Mouse (Mus musculus) kidney, embryonic 14.5 days (tissue): ENCODE results near the gene Ndufs3. TPM values are rescaled to one million over a fixed set of nuclear protein-coding genes. Genes with fewer than 3 reads are reported as not detected.

Experiments
- ATAC-seq: fragments of 200-750 bp; cut with Nextera tagmentation; 2 replicates; pipeline ENCODE4 v1.8.0; 2017; ENCODE audit warnings: moderate number of reproducible peaks, mild to moderate bottlenecking, moderate TSS enrichment, moderate library complexity; ENCODE audit not compliant: low FRiP score, low TSS enrichment
- H3K27ac ChIP-seq: fragments of 300-500 bp; sonication (generic); 2 replicates; pipeline ENCODE4 v1.5.1; 2014; ENCODE audit warnings: low read depth, mild to moderate bottlenecking, low read length, moderate library complexity, mixed read lengths
- H3K27me3 ChIP-seq: fragments of 300-500 bp; sonication (generic); 2 replicates; pipeline ENCODE4 v1.6.1; 2014; ENCODE audit warnings: mild to moderate bottlenecking, low read length; ENCODE audit not compliant: control insufficient read depth, insufficient read depth
- H3K36me3 ChIP-seq: fragments of 300-500 bp; sonication (generic); 2 replicates; pipeline ENCODE4 v1.6.1; 2014; ENCODE audit warnings: low read length, mixed read lengths; ENCODE audit not compliant: control insufficient read depth, insufficient read depth
- H3K4me1 ChIP-seq: fragments of 300-500 bp; sonication (generic); 2 replicates; pipeline ENCODE4 v1.6.1; 2014; ENCODE audit warnings: low read length, mixed read lengths; ENCODE audit not compliant: control insufficient read depth, insufficient read depth
- H3K4me2 ChIP-seq: fragments of 300-500 bp; sonication (generic); replicated peaks from 2 replicates; pipeline ENCODE4 v1.6.1; 2014; ENCODE audit warnings: low read depth, mild to moderate bottlenecking, low read length
- H3K4me3 ChIP-seq: fragments of 300-500 bp; sonication (generic); 2 replicates; pipeline ENCODE4 v1.5.1; 2014; ENCODE audit warnings: mild to moderate bottlenecking, low read length
- H3K9ac ChIP-seq: fragments of 300-500 bp; sonication (generic); 2 replicates; pipeline ENCODE4 v1.6.1; 2014; ENCODE audit warnings: low read depth, mild to moderate bottlenecking, low read length, moderate library complexity
- H3K9me3 ChIP-seq: fragments of 300-500 bp; sonication (generic); 2 replicates; pipeline ENCODE4 v1.6.1; 2016; ENCODE audit warnings: low read length; ENCODE audit not compliant: control insufficient read depth
- WGBS: fragments of 180-500 bp; shearing (Covaris S2); extraction: QIAGEN DNeasy Blood & Tissue Kit; methylation state at CpG from one replicate; pipeline ENCODE4 v1.1.7; 2014; 5-methylcytosine and 5-hydroxymethylcytosine counted together
- polyA plus RNA-seq: library from polyadenylated mRNA; unstranded; fragments of >200 nt; fragmentation: Nextera tagmentation; extraction: Ambion mirVana; gene quantifications from 2 replicates; pipeline ENCODE4 v1.2.1, GENCODE M21; 2014

Ndufs3 gene
- polyA plus RNA-seq, 1 experiment from 2014 or later: 233 TPM

GRCm38 (mm10) chr2:90847681-90848050 lies 57.0 kb downstream of the Ndufs3 start:
- no peak for ATAC-seq
- Histone ChIP-seq H3K4me1 (peaks cover 6% of the 10 kb centered on the region), H3K27ac (peak overlapping the region; percentile 70; the same call in 1 of the 2 replicates), H3K9me3 (no peaks in the 10 kb centered on the region), H3K4me2 (peak overlapping the region; percentile 51), H3K27me3 (no peaks in the 10 kb centered on the region), H3K36me3 (peaks cover 27% of the 10 kb centered on the region), H3K9ac (peak overlapping the region; percentile 76), H3K4me3 (peak overlapping the region; percentile 74)
- under 1% methylated on average over 13 of the region's 13 CpGs for WGBS

GRCm38 (mm10) chr2:90846955-90847680 lies 57.5 kb downstream of the Ndufs3 start, which contains the start of gene Mtch2:
Mtch2 (plus strand) TSS chr2:90847155.
- peak within 1 kb of the TSS; percentile 55 for H3K4me2 ChIP-seq
- H3K9ac ChIP-seq: peak within 1 kb of the TSS; percentile 76
- WGBS: under 1% methylated on average over 61 of the region's 67 CpGs
- peak within 1 kb of the TSS; percentile 70 for H3K27ac ChIP-seq
- peak; percentile 98 for ATAC-seq
- no peaks in the 10 kb centered on the region for H3K27me3 ChIP-seq
- no peaks in the 10 kb centered on the region for H3K9me3 ChIP-seq
- H3K36me3 ChIP-seq: peaks cover 21% of the 10 kb centered on the region
- H3K4me3 ChIP-seq: peak within 1 kb of the TSS; percentile 74
- peaks cover 6% of the 10 kb centered on the region for H3K4me1 ChIP-seq

- H3K27me3 ChIP-seq: no peaks in the 10 kb centered on the region
- ATAC-seq: no peak; the same call in none of the 2 replicates
- 3% methylated on average over 8 of the region's 8 CpGs for WGBS
- peaks cover 18% of the 10 kb centered on the region for H3K36me3 ChIP-seq
- H3K4me1 ChIP-seq: peaks cover 6% of the 10 kb centered on the region
- H3K4me3 ChIP-seq: peak overlapping the region; percentile 74
- H3K9ac ChIP-seq: peak overlapping the region; percentile 58; the same call in 1 of the 2 replicates
- H3K27ac ChIP-seq: peak overlapping the region; percentile 42; the same call in 1 of the 2 replicates
- peak overlapping the region; percentile 55 for H3K4me2 ChIP-seq
- no peaks in the 10 kb centered on the region for H3K9me3 ChIP-seq
Measured at GRCm38 (mm10) chr2:90846597-90846954, 58.1 kb downstream of the Ndufs3 start.

DNA sequence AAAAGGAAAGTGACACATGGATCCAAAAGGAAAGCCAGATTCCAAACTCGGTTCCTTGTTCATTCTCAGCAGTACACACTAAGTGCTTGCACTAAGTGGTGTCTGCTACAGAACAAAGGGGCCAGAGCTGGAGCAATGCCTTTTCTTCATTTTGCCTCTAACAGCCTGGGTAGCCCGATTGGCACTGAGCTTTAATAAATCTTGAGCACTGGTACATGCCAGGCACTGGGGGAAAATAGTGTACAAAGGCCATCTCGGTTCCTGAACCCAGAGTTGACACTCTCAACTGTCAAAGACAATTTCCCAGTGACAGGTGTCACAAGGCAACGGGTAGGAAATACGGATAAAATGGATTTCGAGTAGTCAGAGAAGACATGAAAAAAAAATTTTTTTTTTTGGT lies 58.5 kb downstream of the Ndufs3 start:
- no peaks in the 10 kb centered on the region for H3K27me3 ChIP-seq
- H3K4me1 ChIP-seq: peaks cover 6% of the 10 kb centered on the region
- 52% methylated on average over 6 of the region's 6 CpGs for WGBS
- H3K27ac ChIP-seq: peak overlapping the region; percentile 42; the same call in 1 of the 2 replicates
- no peak for ATAC-seq
- H3K9ac ChIP-seq: peak overlapping the region; percentile 58; the same call in 1 of the 2 replicates
- peak overlapping the region; percentile 74 for H3K4me3 ChIP-seq
- no peaks in the 10 kb centered on the region for H3K9me3 ChIP-seq
- H3K4me2 ChIP-seq: peak overlapping the region; percentile 55
- peaks cover 14% of the 10 kb centered on the region for H3K36me3 ChIP-seq

- H3K4me2 ChIP-seq: no peak overlapping the region
- peaks cover 5% of the 10 kb centered on the region for H3K36me3 ChIP-seq
- ATAC-seq: no peak
- H3K4me1 ChIP-seq: peaks cover 6% of the 10 kb centered on the region
- H3K4me3 ChIP-seq: no peak overlapping the region
- no peak overlapping the region for H3K9ac ChIP-seq
- H3K27me3 ChIP-seq: no peaks in the 10 kb centered on the region
- H3K27ac ChIP-seq: no peak overlapping the region
- H3K9me3 ChIP-seq: no peaks in the 10 kb centered on the region
- 87% methylated on average over 5 of the region's 5 CpGs for WGBS
Measured at GRCm38 (mm10) chr2:90845234-90845633, 59.4 kb downstream of the Ndufs3 start.

Other genes starting within 250 kb of the Ndufs3 start
- 34.8 and 68.0 TPM in 2 replicates for gene Nup160, start 227.6 kb downstream of the Ndufs3 start, polyA plus RNA-seq
- gene Fnbp4, start 159.5 kb downstream of the Ndufs3 start, polyA plus RNA-seq: 82.6 and 118 TPM in 2 replicates
- gene Agbl2, start 122.1 kb downstream of the Ndufs3 start, polyA plus RNA-seq: 0.37 TPM in 2 replicates
- gene Mtch2, start 57.7 kb downstream of the Ndufs3 start, polyA plus RNA-seq: 249 and 251 TPM in 2 replicates
- gene C1qtnf4, start 19.0 kb downstream of the Ndufs3 start, polyA plus RNA-seq: 7.7 and 13.2 TPM in 2 replicates
- gene Kbtbd4, start 87 bp downstream of the Ndufs3 start, polyA plus RNA-seq: 37.5 and 43.4 TPM in 2 replicates
- 50.9 and 77.6 TPM in 2 replicates for gene Celf1, start 35.6 kb upstream of the Ndufs3 start, polyA plus RNA-seq
- 0.74 and 2.0 TPM in 2 replicates for gene Rapsn, start 130.8 kb upstream of the Ndufs3 start, polyA plus RNA-seq
- 356 and 399 TPM in 2 replicates for gene Psmc3, start 149.2 kb upstream of the Ndufs3 start, polyA plus RNA-seq
- gene Slc39a13, start 165.6 kb upstream of the Ndufs3 start, polyA plus RNA-seq: 31.1 and 32.8 TPM in 2 replicates
- 2.2 and 3.7 TPM in 2 replicates for gene Spi1, start 177.6 kb upstream of the Ndufs3 start, polyA plus RNA-seq
- gene Mybpc3, start 213.3 kb upstream of the Ndufs3 start, polyA plus RNA-seq: not detected in 2 replicates